Mouse (Mus musculus): ENCODE measurements at regions not wholly inside any gene's neighbourhood (a gene's known extent, or its start where the extent isn't known, plus 50 kb on each side); places are given as distances from the start of the nearest gene placed in this dataset.

- H3K9me3 ChIP-seq, result peaks cover 3% of the 10 kb centered on the region; the same call in 1 of the 2 replicates
- peaks cover 5% of the 10 kb centered on the region for H3K4me1 ChIP-seq (replicated peaks)
- no peak for ATAC-seq (ENCODE audit: insufficient number of reproducible peaks, insufficient read depth, low FRiP score, low TSS enrichment, low read depth)
- no peak overlapping the region for H3K4me3 ChIP-seq (replicated peaks)
- no peak overlapping the region for H3K9ac ChIP-seq (replicated peaks)
- H3K36me3 ChIP-seq, result no peaks in the 10 kb centered on the region
- no peaks in the 10 kb centered on the region for H3K27me3 ChIP-seq
- 63% methylated on average over 6 of the region's 6 CpGs for WGBS
- no peak overlapping the region for H3K27ac ChIP-seq
- no peak overlapping the region for H3K4me2 ChIP-seq
These were observed 61.0 kb upstream of the Gm6993 start for GRCm38 (mm10) chr12:31179536-31179935.

DNA sequence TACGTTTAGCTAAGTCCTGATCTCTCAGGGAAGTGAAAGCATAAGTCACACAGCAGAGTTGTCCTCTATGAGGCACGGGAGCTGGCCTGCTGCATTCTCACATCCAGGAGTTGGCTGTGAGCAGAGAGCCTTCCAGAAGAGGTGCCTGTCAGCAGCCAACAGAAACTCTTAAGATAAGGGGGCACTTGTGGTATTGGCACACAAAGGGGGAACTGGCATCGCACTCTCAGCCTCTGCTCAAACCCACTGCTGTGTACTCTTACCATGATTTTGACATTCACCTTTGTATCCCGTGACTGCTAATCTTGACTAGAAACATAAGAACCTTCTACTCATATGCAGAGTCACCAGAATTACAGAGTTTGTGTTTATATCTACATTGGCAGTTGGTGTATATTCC lies 56.9 kb upstream of the Gm6993 start:
- ATAC-seq (ENCODE audit: insufficient number of reproducible peaks, insufficient read depth, low FRiP score, low TSS enrichment, low read depth), result no peak
- H3K27ac ChIP-seq, result no peak overlapping the region
- no peak overlapping the region for H3K4me2 ChIP-seq
- no peak overlapping the region for H3K4me3 ChIP-seq (replicated peaks)
- no peaks in the 10 kb centered on the region for H3K27me3 ChIP-seq
- H3K9me3 ChIP-seq, result no peaks in the 10 kb centered on the region
- H3K9ac ChIP-seq (replicated peaks), result no peak overlapping the region
- H3K36me3 ChIP-seq, result no peaks in the 10 kb centered on the region
- 84% methylated on average over 4 of the region's 4 CpGs for WGBS
- peaks cover 24% of the 10 kb centered on the region for H3K4me1 ChIP-seq (replicated peaks)

DNA sequence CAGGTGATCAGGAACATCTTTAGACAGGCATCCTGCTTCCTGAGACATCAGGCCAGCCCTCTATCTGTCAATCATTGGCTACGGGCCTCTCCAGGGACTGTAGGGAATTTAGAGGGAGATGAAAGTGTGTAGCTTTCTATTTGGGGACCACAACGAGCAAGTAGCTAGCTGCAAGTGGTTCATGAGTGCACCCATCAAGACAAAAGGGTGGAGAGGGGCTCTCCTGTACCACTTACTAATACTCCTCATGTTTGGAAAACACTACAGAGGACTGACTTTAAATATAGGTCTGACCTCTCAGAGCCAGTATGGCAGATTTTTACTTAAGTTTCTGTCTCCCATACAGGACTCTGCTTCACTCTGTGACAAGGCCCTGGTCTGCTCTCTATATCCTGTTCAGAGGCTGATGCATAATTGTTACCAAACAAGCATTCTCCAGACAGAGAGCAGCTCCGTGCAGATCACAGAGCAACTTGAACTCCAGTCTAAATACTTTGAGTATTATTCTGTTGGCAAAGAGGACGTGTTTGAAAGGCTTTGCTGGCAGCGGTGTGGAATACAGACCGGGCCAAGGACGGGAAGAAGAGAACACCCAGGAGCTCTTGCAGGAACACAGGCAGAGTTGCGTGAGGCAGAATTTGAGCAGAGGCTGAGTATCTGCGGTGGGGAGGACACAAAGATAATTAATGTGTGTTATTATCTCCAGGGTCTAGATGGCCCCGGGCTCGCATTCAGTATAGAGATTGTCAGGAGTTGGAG lies 56.2 kb upstream of the Gm6993 start:
- no peak for ATAC-seq (ENCODE audit: insufficient number of reproducible peaks, insufficient read depth, low FRiP score, low TSS enrichment, low read depth)
- Histone ChIP-seq H3K4me1 (replicated peaks) (peaks cover 24% of the 10 kb centered on the region), H3K4me3 (replicated peaks) (no peak overlapping the region), H3K9ac (replicated peaks) (no peak overlapping the region), H3K27me3 (no peaks in the 10 kb centered on the region), H3K9me3 (no peaks in the 10 kb centered on the region), H3K36me3 (no peaks in the 10 kb centered on the region), H3K4me2 (no peak overlapping the region), H3K27ac (peak overlapping the region; percentile 74)
- WGBS, result 67% methylated on average over 11 of the region's 11 CpGs

DNA sequence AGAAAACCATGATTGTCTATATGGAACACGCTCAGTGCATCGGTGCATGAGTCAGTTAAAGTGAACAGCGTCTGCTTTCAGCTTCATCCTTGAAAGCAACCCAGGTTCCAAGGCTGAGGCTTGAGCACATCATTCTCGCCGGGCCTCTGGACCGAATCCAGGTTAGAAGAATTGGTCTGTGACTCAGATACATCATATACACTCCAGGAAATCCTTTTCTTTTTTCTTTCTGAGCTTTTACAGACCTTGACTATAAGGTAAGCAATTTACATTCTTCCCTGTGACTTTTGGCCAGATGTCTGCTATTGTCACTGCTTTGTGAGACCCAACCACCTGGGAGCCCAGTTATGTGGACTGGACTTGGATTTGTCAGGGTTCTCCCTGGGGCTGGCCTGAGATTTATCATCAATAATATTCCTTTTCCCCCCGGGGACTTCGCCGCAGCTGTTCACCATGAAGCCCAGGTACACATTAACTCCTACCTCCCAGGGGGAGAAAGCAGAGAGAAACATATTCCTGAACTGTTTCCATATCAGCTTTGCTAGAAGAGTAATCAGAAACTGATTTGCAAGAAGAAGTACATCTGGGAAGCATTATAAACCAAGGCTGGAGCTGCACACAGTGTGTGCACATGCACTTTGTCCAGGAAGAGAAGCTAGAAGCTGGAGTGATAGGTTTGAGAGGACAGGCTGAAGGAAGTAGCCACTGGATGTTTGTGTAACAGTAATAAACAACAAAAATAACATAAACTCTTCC lies 55.2 kb upstream of the Gm6993 start:
- Histone ChIP-seq H3K9ac (replicated peaks) (no peak overlapping the region), H3K27me3 (no peaks in the 10 kb centered on the region), H3K4me3 (replicated peaks) (no peak overlapping the region), H3K27ac (peak overlapping the region; percentile 74), H3K4me2 (no peak overlapping the region), H3K4me1 (replicated peaks) (peaks cover 25% of the 10 kb centered on the region), H3K9me3 (no peaks in the 10 kb centered on the region), H3K36me3 (no peaks in the 10 kb centered on the region)
- peak; percentile 76 for ATAC-seq (ENCODE audit: insufficient number of reproducible peaks, insufficient read depth, low FRiP score, low TSS enrichment, low read depth)
- 50% methylated on average over 9 of the region's 9 CpGs for WGBS

DNA sequence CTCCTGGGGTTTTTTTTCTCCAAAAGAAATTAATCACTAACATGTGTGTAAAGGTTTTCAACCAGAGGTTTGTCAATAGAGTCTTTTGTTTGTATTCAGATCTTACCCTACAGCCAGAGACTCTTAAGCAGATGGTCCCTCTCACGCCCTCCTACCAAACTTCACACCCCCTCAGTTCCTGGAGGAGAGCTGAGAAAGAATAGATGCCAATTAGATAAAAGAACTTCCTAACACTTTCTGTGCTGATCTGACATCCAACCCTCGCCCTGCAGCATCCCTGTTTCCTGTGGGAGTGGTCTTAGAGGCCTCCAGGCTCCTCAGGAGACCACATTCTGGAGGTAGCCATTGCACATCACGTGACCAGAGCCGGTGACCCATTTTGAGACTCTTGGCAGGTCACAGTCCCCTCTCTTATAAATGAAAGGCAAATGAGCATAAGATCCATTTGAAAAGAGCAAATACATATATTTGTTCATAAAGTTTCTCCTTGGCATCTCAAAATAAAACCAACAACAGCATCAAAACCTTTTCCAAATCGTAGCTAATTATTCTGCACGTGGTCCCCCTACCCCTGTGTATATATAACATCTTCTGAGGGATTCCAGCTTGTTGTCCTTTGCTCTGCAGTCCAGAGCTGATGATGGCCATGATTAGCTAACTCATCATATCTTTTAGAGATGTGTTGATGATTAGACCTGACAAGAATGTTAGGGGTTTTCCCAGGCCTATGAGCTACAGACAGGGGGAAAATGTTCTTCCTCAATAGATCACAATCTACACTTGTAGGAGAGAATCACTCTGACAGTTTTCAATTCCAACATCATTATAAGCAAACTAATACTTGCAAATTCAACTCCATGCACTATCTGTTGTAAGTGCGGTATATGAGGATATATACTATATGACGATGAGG lies 54.4 kb upstream of the Gm6993 start:
- no peaks in the 10 kb centered on the region for H3K36me3 ChIP-seq
- H3K4me2 ChIP-seq, result no peak overlapping the region
- no peaks in the 10 kb centered on the region for H3K9me3 ChIP-seq
- WGBS, result 73% methylated on average over 8 of the region's 8 CpGs
- H3K27ac ChIP-seq, result peak overlapping the region; percentile 74
- no peak overlapping the region for H3K9ac ChIP-seq (replicated peaks)
- no peak for ATAC-seq (ENCODE audit: insufficient number of reproducible peaks, insufficient read depth, low FRiP score, low TSS enrichment, low read depth)
- H3K27me3 ChIP-seq, result no peaks in the 10 kb centered on the region
- H3K4me1 ChIP-seq (replicated peaks), result peaks cover 29% of the 10 kb centered on the region
- H3K4me3 ChIP-seq (replicated peaks), result no peak overlapping the region

- Histone ChIP-seq H3K27me3 (no peaks in the 10 kb centered on the region), H3K27ac (no peak overlapping the region), H3K4me2 (no peak overlapping the region), H3K4me1 (replicated peaks) (peaks cover 29% of the 10 kb centered on the region), H3K4me3 (replicated peaks) (no peak overlapping the region), H3K9ac (replicated peaks) (no peak overlapping the region), H3K36me3 (no peaks in the 10 kb centered on the region), H3K9me3 (no peaks in the 10 kb centered on the region)
- ATAC-seq (ENCODE audit: insufficient number of reproducible peaks, insufficient read depth, low FRiP score, low TSS enrichment, low read depth), result no peak
- 76% methylated on average over 2 of the region's 2 CpGs for WGBS
These were observed 52.5 kb upstream of the Gm6993 start for GRCm38 (mm10) chr12:31188011-31188576.

DNA sequence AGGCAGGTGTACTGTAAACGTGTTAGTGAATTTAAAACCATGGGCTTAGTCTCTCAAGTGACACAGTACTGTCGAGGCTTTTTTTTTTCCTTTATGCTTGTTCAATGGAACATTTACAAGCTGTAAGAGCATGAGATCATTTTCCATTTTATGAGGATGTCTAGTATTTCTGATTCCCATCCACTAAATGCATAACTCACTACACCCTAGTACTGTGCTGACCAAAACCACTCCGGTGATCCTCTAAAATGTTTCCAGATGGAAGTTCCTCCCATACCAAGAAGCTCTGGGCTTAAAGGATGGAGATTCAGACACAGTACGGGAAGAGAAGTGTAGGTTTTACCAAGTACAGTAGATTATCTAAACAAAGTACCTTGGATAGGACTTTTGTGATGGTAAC lies 50.3 kb upstream of the Gm6993 start:
- H3K4me3 ChIP-seq (replicated peaks), result no peak overlapping the region
- H3K36me3 ChIP-seq, result no peaks in the 10 kb centered on the region
- ATAC-seq (ENCODE audit: insufficient number of reproducible peaks, insufficient read depth, low FRiP score, low TSS enrichment, low read depth), result no peak
- H3K27ac ChIP-seq, result no peak overlapping the region
- no peaks in the 10 kb centered on the region for H3K27me3 ChIP-seq
- H3K4me1 ChIP-seq (replicated peaks), result peaks cover 17% of the 10 kb centered on the region
- no peaks in the 10 kb centered on the region for H3K9me3 ChIP-seq
- no peak overlapping the region for H3K9ac ChIP-seq (replicated peaks)
- no peak overlapping the region for H3K4me2 ChIP-seq
- WGBS, result 56% methylated on average over 4 of the region's 4 CpGs
